Mouse (Mus musculus) bone marrow macrophage, adult 2 months (primary cell): ENCODE results near the gene Esrrg. TPM values are rescaled to one million over a fixed set of nuclear protein-coding genes. Genes with fewer than 3 reads are reported as not detected.

ENCODE experiments used
- H3K27ac ChIP-seq: 2 replicates; pipeline ENCODE4 v1.5.1; 2012; ENCODE audit warnings: low read depth, low read length; ENCODE audit not compliant: insufficient read depth
- H3K4me1 ChIP-seq: 2 replicates; pipeline ENCODE4 v1.6.1; 2012; ENCODE audit warnings: low read length; ENCODE audit not compliant: control insufficient read depth, insufficient read depth
- H3K4me3 ChIP-seq: 2 replicates; pipeline ENCODE4 v1.5.1; 2012; ENCODE audit warnings: mild to moderate bottlenecking, low read length, moderate library complexity; ENCODE audit not compliant: insufficient read depth
- CTCF ChIP-seq: IDR thresholded peaks from 2 replicates; pipeline ENCODE4 v1.5.1; 2012; ENCODE audit warnings: low read depth, mild to moderate bottlenecking, low read length, moderate library complexity
- POLR2A ChIP-seq: IDR thresholded peaks from 2 replicates; pipeline ENCODE4 v1.6.1; 2012; ENCODE audit warnings: mild to moderate bottlenecking, low read depth, low read length, borderline replicate concordance
- polyA plus RNA-seq: library from polyadenylated mRNA; stranded (reverse); fragments of >200 nt; gene quantifications from 2 replicates; pipeline ENCODE4 v1.2.4, GENCODE M21; 2012; ENCODE audit not compliant: missing spikeins, insufficient read depth, insufficient read length

The Esrrg gene
- polyA plus RNA-seq, 1 experiment = not detected

GRCm38 (mm10) chr1:187698201-187698600, 89.6 kb downstream of the Esrrg start:
- no peak for TF ChIP-seq POLR2A
- no peak overlapping the region for H3K4me3 ChIP-seq
- H3K27ac ChIP-seq = no peak overlapping the region
- no peaks in the 10 kb centered on the region for H3K4me1 ChIP-seq

GRCm38 (mm10) chr1:187700963-187701362, 92.4 kb downstream of the Esrrg start:
- TF ChIP-seq CTCF (no peak), POLR2A (no peak)
- no peaks in the 10 kb centered on the region for H3K4me1 ChIP-seq

GRCm38 (mm10) chr1:187704921-187705320, 96.3 kb downstream of the Esrrg start:
- no peak overlapping the region for H3K4me3 ChIP-seq
- no peak overlapping the region for H3K27ac ChIP-seq
- no peak for TF ChIP-seq CTCF
- H3K4me1 ChIP-seq = no peaks in the 10 kb centered on the region

More at GRCm38 (mm10) chr1:187700963-187701362, 92.4 kb downstream of the Esrrg start:
- no peak overlapping the region for H3K4me3 ChIP-seq
- H3K27ac ChIP-seq = no peak overlapping the region

GRCm38 (mm10) chr1:187705348-187705747, 96.8 kb downstream of the Esrrg start:
- H3K4me1 ChIP-seq = no peaks in the 10 kb centered on the region
- no peak overlapping the region for H3K27ac ChIP-seq
- no peak overlapping the region for H3K4me3 ChIP-seq
- no peak for TF ChIP-seq CTCF

DNA sequence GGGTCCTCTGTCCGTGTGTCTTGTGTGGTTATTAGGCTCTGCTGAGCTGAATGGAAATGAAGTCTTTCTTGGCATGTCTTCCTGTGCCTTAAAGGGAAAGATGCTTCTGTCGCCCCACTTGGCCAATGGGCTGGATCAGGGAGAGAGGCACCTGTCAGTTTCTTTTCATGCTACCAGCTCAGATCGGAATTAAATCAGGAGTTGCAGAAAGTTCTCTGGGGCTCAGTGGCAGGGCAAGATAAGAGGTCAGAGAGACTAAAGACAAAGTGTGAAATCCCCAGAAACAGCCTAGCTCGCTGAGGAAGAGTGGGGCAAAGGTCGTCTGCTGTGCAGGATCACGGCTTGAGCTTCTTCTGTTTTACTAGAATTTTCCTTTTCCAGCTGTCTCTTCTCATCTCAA, 97.5 kb downstream of the Esrrg start:
- TF ChIP-seq POLR2A (no peak), CTCF (no peak)
- Histone ChIP-seq H3K27ac (no peak overlapping the region), H3K4me3 (no peak overlapping the region), H3K4me1 (no peaks in the 10 kb centered on the region)

DNA sequence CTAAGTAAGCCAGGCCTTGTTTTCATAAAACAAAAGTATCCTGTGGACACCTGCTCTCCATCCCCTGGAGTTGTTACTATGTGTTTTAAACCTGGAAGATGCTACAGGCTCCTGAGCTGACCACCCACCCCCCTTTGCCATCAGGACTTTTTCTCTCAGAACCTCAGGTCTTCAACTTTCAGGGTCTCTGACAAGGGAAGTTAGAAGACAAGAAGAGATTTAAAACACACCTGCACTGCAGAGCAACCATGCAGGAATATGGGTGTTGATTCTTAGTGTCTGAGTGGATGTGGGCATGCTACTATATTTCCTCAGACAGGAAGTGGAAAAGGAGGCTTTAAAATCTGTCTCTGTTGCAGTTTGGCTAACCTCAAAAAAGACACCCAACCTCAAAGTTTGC, 98.6 kb downstream of the Esrrg start:
- TF ChIP-seq POLR2A = no peak
- no peak for TF ChIP-seq CTCF
- Histone ChIP-seq H3K4me3 (no peak overlapping the region), H3K27ac (no peak overlapping the region), H3K4me1 (no peaks in the 10 kb centered on the region)

- TF ChIP-seq POLR2A = no peak
- no peak for TF ChIP-seq CTCF
- Histone ChIP-seq H3K4me3 (no peak overlapping the region), H3K27ac (no peak overlapping the region), H3K4me1 (no peaks in the 10 kb centered on the region)
Observed at GRCm38 (mm10) chr1:187710434-187710948, 101.9 kb downstream of the Esrrg start.

DNA sequence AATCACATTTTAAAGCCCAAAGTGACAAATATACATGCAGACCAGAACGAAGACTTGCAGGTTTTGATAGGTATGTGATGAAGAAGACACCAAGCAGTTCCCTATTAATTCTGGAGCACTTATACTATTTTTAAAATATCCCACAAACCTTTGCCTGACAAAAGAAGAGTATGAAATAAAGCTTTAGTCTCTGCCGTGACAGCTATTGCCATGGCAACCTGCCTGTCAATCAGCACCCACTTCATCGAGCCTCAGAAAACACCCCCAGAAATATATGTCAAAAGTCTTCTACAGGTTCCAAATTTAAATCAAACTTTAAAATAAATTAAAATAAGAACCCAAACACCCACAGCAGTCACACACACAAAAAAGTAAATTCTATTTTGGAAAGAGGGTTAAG, 112.4 kb downstream of the Esrrg start:
- Histone ChIP-seq H3K4me3 (no peak overlapping the region), H3K27ac (no peak overlapping the region), H3K4me1 (no peaks in the 10 kb centered on the region)
- no peak for TF ChIP-seq POLR2A
- no peak for TF ChIP-seq CTCF

DNA sequence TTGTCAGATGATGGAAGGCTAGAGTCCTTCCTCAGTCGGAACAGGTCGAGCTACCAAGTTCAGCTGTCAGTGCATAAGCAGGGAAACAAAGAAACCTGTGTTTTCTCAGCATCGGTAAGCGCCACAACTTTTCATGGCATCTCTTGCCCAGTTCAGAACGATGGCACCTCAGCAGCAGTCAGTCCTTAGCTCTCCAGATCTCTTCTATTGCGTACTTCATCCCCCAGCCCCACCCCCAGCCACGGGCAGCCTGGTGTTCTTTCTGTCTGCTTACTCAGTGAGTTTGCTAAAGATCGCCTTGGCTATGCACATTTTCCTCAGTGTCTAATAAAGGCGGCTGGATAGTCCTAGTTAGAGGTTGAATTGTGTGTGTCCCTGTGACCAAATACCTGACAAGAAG, 113.4 kb downstream of the Esrrg start:
- Histone ChIP-seq H3K4me3 (no peak overlapping the region), H3K4me1 (no peaks in the 10 kb centered on the region), H3K27ac (no peak overlapping the region)
- no peak for TF ChIP-seq CTCF
- no peak for TF ChIP-seq POLR2A

DNA sequence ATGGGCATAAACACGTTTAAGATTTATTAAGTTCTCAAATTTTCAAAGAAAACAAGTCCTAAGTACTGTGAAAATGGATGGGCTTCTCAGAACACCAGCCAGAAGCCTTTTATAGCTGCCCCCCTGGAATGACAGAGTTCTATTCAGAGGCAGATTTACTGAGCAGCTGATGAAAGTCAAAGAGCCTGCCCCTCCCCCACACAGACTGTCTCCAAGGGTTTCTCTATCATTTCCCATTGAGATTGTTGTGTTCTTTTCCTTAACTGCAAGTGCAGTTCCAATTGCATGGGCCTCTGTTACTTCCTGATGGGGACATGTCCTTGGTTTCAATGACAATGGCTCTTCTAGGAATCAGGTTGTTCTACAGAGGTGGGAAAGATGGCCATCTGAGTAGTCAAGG, 116.1 kb downstream of the Esrrg start:
- TF ChIP-seq CTCF (no peak), POLR2A (no peak)
- no peak overlapping the region for H3K4me3 ChIP-seq
- no peaks in the 10 kb centered on the region for H3K4me1 ChIP-seq
- no peak overlapping the region for H3K27ac ChIP-seq

DNA sequence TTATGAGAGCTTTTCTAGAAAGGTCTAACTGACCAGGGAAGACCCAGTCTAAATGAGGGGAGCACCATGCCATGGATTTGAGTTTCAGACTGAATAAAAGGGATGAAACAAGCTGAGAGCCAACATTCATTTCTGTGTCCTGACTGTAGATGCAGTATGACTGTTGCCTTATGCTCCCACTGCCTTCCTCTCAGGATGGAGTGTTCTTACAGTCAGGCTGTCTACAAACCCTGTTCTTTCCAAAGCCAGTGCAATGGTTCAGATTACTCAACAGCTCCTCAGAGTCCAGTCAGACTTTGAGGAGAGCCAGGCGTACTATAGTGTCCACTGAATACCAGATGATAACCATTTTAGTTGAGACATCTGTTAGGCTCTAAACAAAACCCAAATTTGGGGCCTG, 116.8 kb downstream of the Esrrg start:
- no peaks in the 10 kb centered on the region for H3K4me1 ChIP-seq
- no peak overlapping the region for H3K27ac ChIP-seq
- no peak overlapping the region for H3K4me3 ChIP-seq
- no peak for TF ChIP-seq CTCF
- TF ChIP-seq POLR2A = no peak
